Mouse (Mus musculus) hindbrain, embryonic 13.5 days (tissue): ENCODE measurements at regions not wholly inside any gene's neighbourhood (a gene's known extent, or its start where the extent isn't known, plus 50 kb on each side); places are given as distances from the start of the nearest gene placed in this dataset.
"Not testable (repeated sequence)": the region's sequence is repeated elsewhere in the genome, so short reads cannot be mapped to it uniquely, and the experiment has no call there.

Experiments used
- ATAC-seq: fragments of 200-750 bp; cut with Nextera tagmentation; 2 replicates; pipeline ENCODE4 v1.8.0; 2017; ENCODE audit warnings: moderate TSS enrichment; ENCODE audit not compliant: low FRiP score
- H3K27ac ChIP-seq: fragments of 300-500 bp; sonication (generic); 2 replicates; pipeline ENCODE4 v1.5.1; 2015; ENCODE audit warnings: inconsistent platforms, mild to moderate bottlenecking, moderate library complexity
- H3K27me3 ChIP-seq: fragments of 300-500 bp; sonication (generic); 2 replicates; pipeline ENCODE4 v1.6.1; 2015; ENCODE audit warnings: mild to moderate bottlenecking, inconsistent platforms
- H3K36me3 ChIP-seq: fragments of 300-500 bp; sonication (generic); 2 replicates; pipeline ENCODE4 v1.6.1; 2015; ENCODE audit warnings: mild to moderate bottlenecking, inconsistent platforms
- H3K4me1 ChIP-seq: fragments of 300-500 bp; sonication (generic); replicated peaks from 2 replicates; pipeline ENCODE4 v1.6.1; 2015; ENCODE audit warnings: inconsistent platforms
- H3K4me2 ChIP-seq: fragments of 300-500 bp; sonication (generic); 2 replicates; pipeline ENCODE4 v1.6.1; 2015; ENCODE audit warnings: inconsistent platforms, mild to moderate bottlenecking, moderate library complexity
- H3K4me3 ChIP-seq: fragments of 300-500 bp; sonication (generic); 2 replicates; pipeline ENCODE4 v1.5.1; 2015; ENCODE audit warnings: mild to moderate bottlenecking, inconsistent platforms
- H3K9ac ChIP-seq: fragments of 300-500 bp; sonication (generic); 2 replicates; pipeline ENCODE4 v1.6.1; 2015; ENCODE audit warnings: mild to moderate bottlenecking, inconsistent platforms
- H3K9me3 ChIP-seq: fragments of 300-500 bp; sonication (generic); 2 replicates; pipeline ENCODE4 v1.6.1; 2016; ENCODE audit warnings: inconsistent platforms
- WGBS: fragments of 180-500 bp; shearing (Covaris S2); methylation state at CpG from one replicate; pipeline ENCODE4 v1.1.7; 2015; 5-methylcytosine and 5-hydroxymethylcytosine counted together

DNA sequence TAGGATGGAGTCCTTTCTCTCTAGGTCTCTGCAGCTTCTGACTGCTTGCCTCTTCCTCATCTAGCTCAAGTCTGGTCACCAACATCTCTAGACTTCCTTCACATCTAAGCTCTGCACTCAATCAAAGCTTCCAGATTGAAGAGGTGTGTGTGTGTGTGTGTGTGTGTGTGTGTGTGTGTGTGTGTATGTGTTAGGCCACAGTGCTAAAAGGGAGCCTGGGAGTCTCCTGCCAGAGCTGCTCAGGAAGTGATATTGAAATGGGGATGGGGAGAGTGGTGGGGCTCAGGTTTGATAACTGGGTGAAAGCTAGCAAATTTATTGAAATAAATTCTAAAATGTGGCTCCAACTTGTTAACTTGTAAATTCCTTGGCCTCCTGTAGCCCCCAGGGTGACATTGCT is 73.3 kb downstream of the Gm31371 start:
- H3K4me1 ChIP-seq, H3K4me3 ChIP-seq, H3K36me3 ChIP-seq, H3K4me2 ChIP-seq, H3K27me3 ChIP-seq, ATAC-seq, H3K27ac ChIP-seq, H3K9ac ChIP-seq: not testable (repeated sequence)
- peaks cover 11% of the 10 kb centered on the region; the same call in 1 of the 2 replicates for H3K9me3 ChIP-seq

DNA sequence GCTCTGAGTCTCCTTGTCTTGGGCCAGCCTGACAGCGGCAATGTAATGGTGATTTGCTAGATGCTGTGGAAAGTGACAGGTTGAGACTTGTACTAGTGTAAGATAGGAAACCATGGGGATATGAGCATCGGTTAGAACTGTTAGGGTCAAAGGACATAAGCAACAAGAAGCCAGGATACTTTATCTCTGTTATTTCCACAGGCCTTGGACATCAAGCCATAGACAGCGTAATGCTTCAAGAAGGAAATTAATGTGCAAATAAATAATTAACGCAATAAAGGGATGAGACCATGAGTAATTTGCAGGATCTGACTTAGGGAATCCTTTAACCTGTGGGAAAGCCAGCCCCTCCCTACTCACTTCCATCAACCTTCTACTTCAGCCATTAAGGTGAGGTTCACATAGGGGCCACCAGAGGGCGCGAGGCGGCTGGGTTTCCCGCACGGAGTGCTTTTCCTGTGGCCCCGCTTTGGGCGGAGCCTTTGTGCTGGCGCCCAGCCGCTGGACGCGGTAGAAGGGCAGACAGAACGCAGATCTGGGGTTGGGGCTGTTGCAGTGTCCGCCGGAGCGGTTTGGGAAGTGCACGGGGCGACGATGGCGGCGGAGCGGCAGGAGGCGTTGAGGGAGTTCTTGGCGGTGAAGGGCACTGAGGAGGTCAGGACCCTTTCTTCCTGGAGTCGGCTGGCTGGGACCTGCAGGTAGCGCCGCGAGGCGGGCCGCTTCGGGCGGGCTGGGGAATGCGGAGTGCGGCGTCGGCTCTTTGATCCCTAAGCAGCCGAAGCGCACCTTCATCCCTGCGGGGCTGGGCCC is 76.5 kb downstream of the Gm31371 start:
- Histone ChIP-seq H3K4me2 (peak overlapping the region; percentile 59), H3K27ac (no peak overlapping the region), H3K36me3 (peaks cover 5% of the 10 kb centered on the region), H3K4me3 (peak overlapping the region; percentile 42), H3K9me3 (peaks cover 15% of the 10 kb centered on the region; the same call in 1 of the 2 replicates), H3K4me1 (peaks cover 5% of the 10 kb centered on the region; the same call in 1 of the 2 replicates), H3K9ac (peak overlapping the region; percentile 68), H3K27me3 (no peaks in the 10 kb centered on the region)
- peak; percentile 94 for ATAC-seq
- 12% methylated on average over 34 of the region's 42 CpGs for WGBS

DNA sequence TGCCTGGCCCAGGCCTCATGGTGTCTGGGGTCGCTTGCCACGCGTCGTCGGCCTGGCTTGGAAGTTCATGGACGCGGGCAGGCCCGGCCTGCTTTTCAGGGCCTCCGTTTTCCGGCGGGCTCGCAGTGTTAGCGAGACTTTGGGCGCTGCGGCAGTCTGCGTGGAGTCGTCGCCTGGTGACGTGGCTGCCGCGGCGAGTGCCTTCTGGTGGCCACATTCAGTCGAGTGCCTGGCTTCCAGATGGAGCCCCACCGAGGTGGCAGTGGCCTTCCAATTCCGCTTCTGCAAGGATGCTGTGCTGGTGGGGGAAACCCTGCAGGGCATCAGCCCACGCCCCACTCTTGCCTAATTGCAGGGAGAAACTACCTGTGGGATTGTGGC is 77.1 kb downstream of the Gm31371 start:
- Histone ChIP-seq H3K4me3 (peak overlapping the region; percentile 42), H3K4me2 (peak overlapping the region; percentile 59), H3K9ac (peak overlapping the region; percentile 68), H3K9me3 (peaks cover 15% of the 10 kb centered on the region; the same call in 1 of the 2 replicates)
- 27% methylated on average over 26 of the region's 26 CpGs for WGBS
- not testable (repeated sequence) for H3K4me1 ChIP-seq, H3K27ac ChIP-seq, H3K27me3 ChIP-seq, H3K36me3 ChIP-seq
- 0 out of 2 replicates have a peak, but pooled peaks have one; percentile 28 for ATAC-seq

DNA sequence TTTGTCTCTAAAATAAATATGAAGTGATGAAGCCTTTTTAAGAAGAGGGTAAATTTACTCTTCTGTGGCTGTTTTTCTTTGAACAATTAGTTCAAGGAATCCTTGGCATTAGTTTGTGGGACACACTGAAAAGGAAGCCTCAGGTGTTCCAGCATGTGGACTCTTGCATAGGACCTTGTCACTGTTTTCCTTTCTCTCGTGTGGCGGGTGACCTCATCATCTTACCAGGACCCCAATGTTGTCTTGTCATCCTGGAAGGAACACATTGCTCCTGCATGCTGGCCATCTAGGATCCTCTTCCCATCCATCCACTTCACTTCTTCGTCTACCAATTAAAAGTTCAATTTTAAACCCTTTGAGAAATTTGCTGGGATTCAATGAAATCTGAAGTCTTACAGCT is 104.9 kb downstream of the Gm31371 start:
- H3K9me3 ChIP-seq, H3K4me3 ChIP-seq, H3K27me3 ChIP-seq, H3K27ac ChIP-seq, H3K4me2 ChIP-seq, H3K9ac ChIP-seq, ATAC-seq, H3K4me1 ChIP-seq: not testable (repeated sequence)
- 80% methylated on average over 3 of the region's 3 CpGs for WGBS
- H3K36me3 ChIP-seq = peaks cover 16% of the 10 kb centered on the region

DNA sequence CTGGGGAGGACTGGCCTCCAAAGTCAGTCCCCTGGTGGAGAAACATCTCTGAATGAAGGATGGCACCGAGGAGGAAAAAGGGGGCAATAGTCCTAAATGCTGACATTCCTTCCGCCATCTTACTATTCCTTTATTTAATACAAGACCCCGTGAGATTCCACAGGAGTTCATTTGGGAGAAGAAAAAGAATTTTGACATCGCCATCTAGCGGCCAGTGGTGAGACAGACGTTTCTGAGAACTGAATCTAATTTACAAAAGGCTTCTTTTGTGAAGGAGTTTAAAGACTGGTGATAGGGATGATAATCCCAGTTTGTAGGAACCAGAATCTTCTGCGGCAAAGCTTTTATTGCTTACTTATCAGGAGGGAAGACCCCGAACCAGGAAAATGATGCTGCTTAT is 107.8 kb downstream of the Gm31371 start:
- H3K9me3 ChIP-seq, H3K27me3 ChIP-seq, H3K4me2 ChIP-seq, H3K27ac ChIP-seq, ATAC-seq, H3K4me3 ChIP-seq, H3K9ac ChIP-seq, H3K4me1 ChIP-seq: not testable (repeated sequence)
- H3K36me3 ChIP-seq = peaks cover 27% of the 10 kb centered on the region
- 76% methylated on average over 8 of the region's 8 CpGs for WGBS

DNA sequence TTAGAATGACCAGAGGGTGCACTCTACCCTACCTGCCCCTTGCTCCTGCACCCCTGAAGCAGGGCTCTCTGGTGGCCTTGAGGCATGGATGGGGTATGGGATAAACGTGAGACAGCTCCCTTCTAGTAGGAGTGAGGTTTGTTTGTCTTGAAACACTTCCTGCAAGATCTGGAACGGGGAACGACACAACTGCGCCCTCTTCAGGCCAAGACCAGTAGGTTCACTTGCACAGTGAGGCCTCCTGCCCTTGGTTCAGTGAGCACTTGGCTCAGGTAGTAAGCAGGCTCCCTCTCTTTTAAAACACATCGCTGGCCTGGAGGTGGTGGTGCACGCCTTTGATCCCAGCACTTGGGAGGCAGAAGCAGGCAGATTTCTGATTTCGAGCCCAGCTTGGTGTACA is 110.1 kb downstream of the Gm31371 start:
- H3K4me3 ChIP-seq, H3K9me3 ChIP-seq, H3K27me3 ChIP-seq, H3K4me2 ChIP-seq, H3K4me1 ChIP-seq, ATAC-seq, H3K27ac ChIP-seq, H3K9ac ChIP-seq: not testable (repeated sequence)
- 80% methylated on average over 7 of the region's 7 CpGs for WGBS
- peaks cover 29% of the 10 kb centered on the region for H3K36me3 ChIP-seq

DNA sequence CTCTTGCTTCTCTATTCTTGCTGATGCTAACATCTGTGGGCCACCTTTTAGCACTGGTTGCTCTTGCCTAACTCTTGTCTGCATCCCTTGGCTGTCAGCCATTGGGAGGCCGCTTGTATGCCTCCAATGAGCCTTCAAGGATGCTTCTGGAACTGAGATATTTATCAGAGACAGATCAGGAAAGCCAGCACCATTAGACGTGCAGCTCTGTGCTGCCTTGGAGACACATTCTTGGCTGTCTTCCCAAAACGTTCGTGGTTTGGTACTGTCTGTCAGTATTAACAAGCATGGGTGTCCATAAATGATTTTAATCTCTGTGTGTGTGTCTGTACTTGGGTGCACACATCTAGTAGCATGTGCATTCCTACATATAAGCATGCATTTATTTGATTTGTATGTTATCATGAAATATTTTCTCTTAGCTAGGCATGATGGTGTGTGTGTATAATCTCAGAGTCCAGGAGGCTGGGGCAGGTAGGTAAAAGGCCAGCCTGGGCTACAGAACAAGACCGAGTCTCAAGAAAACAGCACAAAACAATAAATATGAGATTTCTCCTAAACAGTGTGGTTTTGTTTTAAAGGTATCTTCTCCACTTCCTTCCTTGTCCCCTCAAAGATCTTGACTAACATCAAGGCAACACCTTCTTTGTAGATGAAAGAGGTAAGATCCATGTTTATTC is 111.4 kb downstream of the Gm31371 start:
- not testable (repeated sequence) for H3K4me3 ChIP-seq, H3K4me1 ChIP-seq, H3K9ac ChIP-seq, H3K27me3 ChIP-seq, ATAC-seq, H3K9me3 ChIP-seq, H3K4me2 ChIP-seq, H3K27ac ChIP-seq
- peaks cover 27% of the 10 kb centered on the region for H3K36me3 ChIP-seq
- 87% methylated on average over 5 of the region's 5 CpGs for WGBS

DNA sequence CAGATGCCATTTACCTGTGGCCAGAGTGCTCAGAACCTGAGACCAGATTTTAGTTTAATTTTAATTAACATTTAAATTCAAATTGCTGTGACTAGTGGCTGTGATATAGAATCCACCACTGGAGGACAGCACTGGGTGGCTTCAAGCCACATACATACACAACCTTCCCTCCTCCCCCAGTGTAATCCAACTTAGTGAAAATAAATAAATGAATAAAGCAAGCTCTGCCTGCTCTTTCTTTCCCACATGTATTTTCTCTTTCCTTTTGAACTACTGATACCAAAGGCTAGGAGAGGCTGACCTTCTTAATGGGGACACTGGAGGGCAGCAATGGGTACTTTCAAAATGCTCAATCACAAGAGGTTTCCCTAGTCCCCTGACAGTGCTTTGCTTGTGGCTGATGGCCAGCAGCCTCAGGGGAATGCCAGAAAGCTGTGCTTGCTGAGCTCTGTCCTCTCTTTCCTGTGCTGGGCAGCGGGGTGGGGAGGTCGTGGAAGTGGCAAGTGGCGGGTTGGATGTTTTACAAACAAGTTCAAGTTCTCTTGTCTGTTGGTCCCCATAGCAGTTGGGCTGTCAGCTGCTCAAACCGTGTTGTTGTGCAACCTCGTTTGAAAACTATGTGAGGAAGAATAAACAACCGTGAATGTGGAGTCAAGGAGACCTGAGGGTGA is 112.4 kb downstream of the Gm31371 start:
- H3K27ac ChIP-seq, H3K4me2 ChIP-seq, H3K4me1 ChIP-seq, H3K27me3 ChIP-seq, H3K9me3 ChIP-seq, H3K4me3 ChIP-seq, ATAC-seq, H3K9ac ChIP-seq: not testable (repeated sequence)
- WGBS = 94% methylated on average over 6 of the region's 6 CpGs
- H3K36me3 ChIP-seq = peaks cover 21% of the 10 kb centered on the region

DNA sequence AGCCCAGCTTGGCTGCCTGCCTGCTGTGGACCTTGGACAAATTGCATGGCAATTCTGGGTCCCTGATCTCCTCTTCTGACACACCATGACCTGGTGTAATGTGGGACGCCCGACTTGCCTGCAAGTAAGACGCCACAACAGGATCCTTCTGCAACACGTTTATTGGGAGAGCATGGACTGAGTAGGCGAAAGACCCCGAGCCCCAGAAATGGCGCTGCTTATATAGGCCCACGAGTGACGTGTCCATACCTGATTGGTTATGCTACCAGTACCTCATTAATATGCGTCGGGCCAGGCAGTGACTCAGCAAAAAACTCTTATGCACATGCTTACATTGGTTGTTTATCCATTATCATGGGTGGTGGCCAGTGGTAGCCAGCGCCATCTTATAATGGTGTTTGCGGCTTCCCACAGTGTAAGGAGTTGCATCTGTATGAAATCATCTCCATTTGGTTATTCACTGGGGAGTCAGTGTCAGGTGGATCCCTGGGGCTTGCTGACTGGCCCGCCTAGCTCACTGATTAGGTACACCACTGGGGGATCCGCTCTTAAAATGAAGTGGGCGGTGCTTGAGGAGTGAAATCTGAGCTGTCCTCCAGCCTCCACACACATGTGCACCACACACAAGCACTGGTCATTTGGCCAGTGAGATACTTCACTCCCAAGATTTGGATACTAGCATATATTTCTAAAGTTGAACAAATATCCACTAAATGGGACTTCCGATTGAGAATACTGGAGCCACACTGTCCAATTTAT is 113.1 kb downstream of the Gm31371 start:
- H3K27me3 ChIP-seq, H3K4me1 ChIP-seq, H3K4me2 ChIP-seq, H3K9ac ChIP-seq, H3K9me3 ChIP-seq, ATAC-seq, H3K27ac ChIP-seq, H3K4me3 ChIP-seq: not testable (repeated sequence)
- 88% methylated on average over 17 of the region's 17 CpGs for WGBS
- H3K36me3 ChIP-seq = peaks cover 21% of the 10 kb centered on the region

DNA sequence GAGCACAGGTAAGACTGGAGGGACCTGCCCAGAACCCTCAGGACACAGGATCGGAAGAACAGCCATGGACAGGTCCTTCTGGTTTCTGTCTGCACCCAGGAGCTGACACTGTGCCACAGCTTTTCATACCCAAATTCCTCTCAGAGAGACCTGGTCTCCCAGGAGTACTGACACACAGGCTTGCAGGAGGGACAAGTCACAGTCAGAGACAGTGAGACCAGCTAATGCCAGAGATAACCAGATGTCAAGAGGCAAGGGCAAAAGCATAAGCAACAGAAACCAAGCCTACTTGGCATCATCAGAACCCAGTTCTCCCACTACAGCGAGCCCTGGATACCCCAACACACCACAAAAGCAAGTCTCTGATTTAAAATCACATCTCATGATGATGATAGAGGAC is 122.3 kb downstream of the Gm31371 start:
- not testable (repeated sequence) for H3K4me3 ChIP-seq, H3K27ac ChIP-seq, ATAC-seq, H3K4me2 ChIP-seq, H3K9ac ChIP-seq, H3K36me3 ChIP-seq, H3K4me1 ChIP-seq, H3K27me3 ChIP-seq, H3K9me3 ChIP-seq
- 81% methylated on average over 1 of the region's 2 CpGs for WGBS

DNA sequence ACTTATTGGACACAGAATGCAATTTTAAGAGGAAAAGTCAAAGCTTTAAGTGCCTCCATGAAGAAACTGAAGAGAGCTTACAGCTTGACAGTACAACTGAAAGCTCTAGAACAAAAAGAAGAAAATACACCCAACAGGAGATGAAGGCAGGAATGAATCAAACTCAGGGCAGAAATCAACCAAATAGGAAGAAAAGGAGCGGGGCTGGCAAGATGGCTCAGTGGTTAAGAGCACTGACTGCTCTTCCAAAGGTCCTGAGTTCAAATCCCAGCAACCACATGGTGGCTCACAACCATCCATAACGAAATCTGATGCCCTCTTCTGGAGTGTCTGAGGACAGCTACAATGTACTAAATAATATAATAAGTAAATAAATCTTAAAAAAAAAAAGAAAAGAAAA is 124.8 kb downstream of the Gm31371 start:
- not testable (repeated sequence) for H3K27ac ChIP-seq, H3K4me3 ChIP-seq, H3K4me2 ChIP-seq, H3K27me3 ChIP-seq, H3K9me3 ChIP-seq, H3K9ac ChIP-seq, ATAC-seq, H3K36me3 ChIP-seq, H3K4me1 ChIP-seq
- 75% methylated on average over 2 of the region's 2 CpGs for WGBS

DNA sequence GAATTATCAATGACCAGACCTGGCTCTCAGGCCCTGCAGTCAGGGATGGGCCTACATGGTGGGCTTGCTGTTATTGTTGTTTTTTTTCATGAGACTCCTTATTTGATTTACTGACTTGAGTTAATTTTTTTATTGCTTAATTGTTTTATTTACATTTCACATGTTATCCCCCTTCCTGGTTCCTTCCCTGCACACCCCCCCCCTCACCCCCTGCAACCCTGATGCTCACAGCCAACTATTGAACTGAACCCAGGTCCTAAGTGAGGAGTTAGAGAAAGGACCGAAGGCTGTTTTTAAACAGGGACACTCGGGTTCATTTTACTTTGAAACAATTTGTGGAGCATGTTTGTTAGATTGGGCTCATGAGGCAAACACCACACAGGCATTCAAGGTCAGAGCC is 126.9 kb downstream of the Gm31371 start:
- not testable (repeated sequence) for H3K4me1 ChIP-seq, H3K27ac ChIP-seq, H3K36me3 ChIP-seq, H3K4me3 ChIP-seq, ATAC-seq, H3K27me3 ChIP-seq, H3K9me3 ChIP-seq, H3K4me2 ChIP-seq, H3K9ac ChIP-seq
- 93% methylated on average over 2 of the region's 2 CpGs for WGBS
